Mouse (Mus musculus) cerebral cortex, adult 2 months (tissue): ENCODE measurements around the gene Crlf2.

Experiments used
- WGBS: fragments of 180-500 bp; shearing (Covaris S2); methylation state at CpG from one replicate; pipeline ENCODE4 v1.1.7; 2018; 5-methylcytosine and 5-hydroxymethylcytosine counted together

The Crlf2 gene

GRCm38 (mm10) chr5:109547112-109547511 is 11.7 kb downstream of the Crlf2 start:
- 77% methylated on average over 2 of the region's 2 CpGs for WGBS

GRCm38 (mm10) chr5:109506729-109507128 is 52.1 kb downstream of the Crlf2 start:
- 13% methylated on average over 1 of the region's 1 CpGs for WGBS
